Mouse (Mus musculus) midbrain, embryonic 11.5 days (tissue): ENCODE measurements around the gene Adgrl3. TPM values are rescaled to one million over a fixed set of nuclear protein-coding genes. Genes with fewer than 3 reads are reported as not detected.

Experiments used
- ATAC-seq: fragments of 200-750 bp; cut with Nextera tagmentation; 2 replicates; pipeline ENCODE4 v1.8.0; 2017; ENCODE audit warnings: moderate TSS enrichment, moderate library complexity; ENCODE audit not compliant: low FRiP score
- DNase-seq: peaks from one replicate; pipeline ENCODE4 v3.0.0; 2015; ENCODE audit warnings: low spot score; ENCODE audit errors: missing footprints
- H3K27ac ChIP-seq: fragments of 300-500 bp; sonication (generic); 2 replicates; pipeline ENCODE4 v1.5.1; 2014; ENCODE audit warnings: low read depth, low read length
- H3K27me3 ChIP-seq: fragments of 300-500 bp; sonication (generic); 2 replicates; pipeline ENCODE4 v1.6.1; 2014; ENCODE audit warnings: mild to moderate bottlenecking, low read length, moderate library complexity, mixed read lengths; ENCODE audit not compliant: control insufficient read depth, insufficient read depth
- H3K36me3 ChIP-seq: fragments of 300-500 bp; sonication (generic); 2 replicates; pipeline ENCODE4 v1.6.1; 2014; ENCODE audit warnings: mild to moderate bottlenecking, low read length, moderate library complexity, mixed read lengths; ENCODE audit not compliant: control insufficient read depth, insufficient read depth
- H3K4me1 ChIP-seq: fragments of 300-500 bp; sonication (generic); 2 replicates; pipeline ENCODE4 v1.6.1; 2014; ENCODE audit warnings: low read length; ENCODE audit not compliant: control insufficient read depth, insufficient read depth
- H3K4me2 ChIP-seq: fragments of 300-500 bp; sonication (generic); 2 replicates; pipeline ENCODE4 v1.6.1; 2014; ENCODE audit warnings: mild to moderate bottlenecking, moderate library complexity
- H3K4me3 ChIP-seq: fragments of 300-500 bp; sonication (generic); 2 replicates; pipeline ENCODE4 v1.5.1; 2014; ENCODE audit warnings: low read depth, low read length
- H3K9ac ChIP-seq: fragments of 300-500 bp; sonication (generic); 2 replicates; pipeline ENCODE4 v1.6.1; 2014; ENCODE audit warnings: low read length
- H3K9me3 ChIP-seq: fragments of 300-500 bp; sonication (generic); 2 replicates; pipeline ENCODE4 v1.6.1; 2016; ENCODE audit warnings: low read length; ENCODE audit not compliant: control insufficient read depth
- WGBS: fragments of 180-500 bp; shearing (Covaris S2); extraction: QIAGEN DNeasy Blood & Tissue Kit; methylation state at CpG from one replicate; pipeline ENCODE4 v1.1.7; 2014; 5-methylcytosine and 5-hydroxymethylcytosine counted together
- polyA plus RNA-seq: library from polyadenylated mRNA; unstranded; fragments of >200 nt; fragmentation: Nextera tagmentation; extraction: Ambion mirVana; gene quantifications from 2 replicates; pipeline ENCODE4 v1.2.1, GENCODE M21; 2014

Adgrl3 gene
- polyA plus RNA-seq, 1 experiment from 2014 or later: 18.9 TPM

DNA sequence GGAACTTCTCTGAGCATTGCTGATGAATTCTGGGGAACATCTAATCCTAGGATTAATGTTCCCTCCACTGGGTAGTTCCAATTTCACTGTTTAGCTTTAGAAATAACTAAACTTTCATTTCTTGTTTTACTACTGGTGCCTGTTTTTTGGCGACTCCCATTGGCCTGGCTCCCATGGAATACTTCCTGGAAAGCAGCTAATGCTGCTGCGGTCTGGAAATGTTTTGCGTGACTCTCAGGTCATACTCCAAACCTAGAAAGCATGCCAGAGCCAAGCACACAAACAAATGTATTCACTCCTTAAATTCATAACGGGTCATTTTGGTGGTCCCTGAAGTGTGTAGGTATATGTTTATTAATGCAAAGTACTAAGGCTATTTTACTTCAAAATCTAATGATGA, 666.9 kb downstream of the Adgrl3 start:
- H3K4me1 ChIP-seq: no peaks in the 10 kb centered on the region
- H3K4me2 ChIP-seq: no peak overlapping the region
- H3K27ac ChIP-seq: no peak overlapping the region
- no peak overlapping the region for H3K4me3 ChIP-seq
- no peaks in the 10 kb centered on the region for H3K9me3 ChIP-seq
- WGBS: 94% methylated on average over 4 of the region's 4 CpGs
- no peak overlapping the region for H3K9ac ChIP-seq
- no peaks in the 10 kb centered on the region for H3K36me3 ChIP-seq
- no peak for DNase-seq
- no peaks in the 10 kb centered on the region for H3K27me3 ChIP-seq
- ATAC-seq: no peak

DNA sequence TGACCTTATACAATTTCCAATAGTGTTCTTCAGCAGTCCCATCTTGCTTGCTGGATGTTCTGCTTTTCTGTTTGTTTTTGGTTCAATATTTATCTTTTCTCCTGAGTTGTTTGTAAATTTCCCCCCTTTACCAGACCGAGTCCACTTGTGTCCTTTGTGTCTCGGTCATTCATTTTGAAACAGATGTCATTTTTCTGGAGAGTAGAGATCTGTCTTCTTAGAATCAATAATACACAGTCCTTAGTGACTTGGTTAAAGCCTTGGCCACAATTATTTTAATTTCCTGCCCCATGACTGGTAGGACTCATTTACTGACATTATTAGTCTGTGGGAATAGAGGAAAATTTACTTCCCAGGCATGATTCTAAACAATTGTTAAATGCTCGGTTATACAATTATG, 709.7 kb downstream of the Adgrl3 start:
- no peaks in the 10 kb centered on the region for H3K36me3 ChIP-seq
- H3K9me3 ChIP-seq: no peaks in the 10 kb centered on the region
- H3K4me3 ChIP-seq: no peak overlapping the region
- H3K27ac ChIP-seq: no peak overlapping the region
- H3K27me3 ChIP-seq: no peaks in the 10 kb centered on the region
- no peak overlapping the region for H3K9ac ChIP-seq
- peaks cover 3% of the 10 kb centered on the region; the same call in 1 of the 2 replicates for H3K4me1 ChIP-seq
- DNase-seq (no peak), ATAC-seq (peak; percentile 58; the same call in 1 of the 2 replicates)
- WGBS: 69% methylated on average over 3 of the region's 3 CpGs
- H3K4me2 ChIP-seq: no peak overlapping the region

DNA sequence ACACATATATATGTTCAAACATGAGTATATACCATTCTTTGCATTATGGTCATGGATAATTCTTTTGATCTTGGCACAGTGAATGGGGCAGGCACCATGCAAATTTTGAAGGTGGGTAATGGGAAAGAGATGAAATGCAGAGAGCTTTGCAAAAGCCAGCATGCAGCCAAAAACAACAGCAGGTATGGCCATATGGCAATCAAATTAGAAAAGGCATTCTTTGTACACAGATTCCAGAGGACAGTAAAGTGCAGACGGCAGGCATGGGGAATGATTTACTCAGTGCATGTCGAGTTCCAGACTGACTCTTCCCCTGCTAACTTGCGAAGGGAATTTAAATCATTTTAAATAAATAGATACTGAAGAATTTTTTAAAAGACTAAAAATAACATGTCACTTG, 716.1 kb downstream of the Adgrl3 start:
- Histone ChIP-seq H3K27ac (no peak overlapping the region), H3K4me3 (no peak overlapping the region), H3K4me2 (no peak overlapping the region), H3K36me3 (no peaks in the 10 kb centered on the region), H3K4me1 (no peaks in the 10 kb centered on the region), H3K27me3 (no peaks in the 10 kb centered on the region), H3K9me3 (no peaks in the 10 kb centered on the region), H3K9ac (no peak overlapping the region)
- no peak for DNase-seq
- whole genome bisulfite sequencing: 75% methylated on average over 3 of the region's 3 CpGs
- no peak for ATAC-seq

- H3K9ac ChIP-seq: no peak overlapping the region
- ATAC-seq: no peak
- WGBS: 74% methylated on average over 3 of the region's 3 CpGs
- no peaks in the 10 kb centered on the region for H3K9me3 ChIP-seq
- no peak overlapping the region for H3K4me3 ChIP-seq
- no peaks in the 10 kb centered on the region for H3K4me1 ChIP-seq
- no peak overlapping the region for H3K4me2 ChIP-seq
- H3K27ac ChIP-seq: no peak overlapping the region
- peak; percentile 74 for DNase-seq
- no peaks in the 10 kb centered on the region for H3K27me3 ChIP-seq
- H3K36me3 ChIP-seq: no peaks in the 10 kb centered on the region
Measured at GRCm38 (mm10) chr5:81738286-81739032, 718.5 kb downstream of the Adgrl3 start.

DNA sequence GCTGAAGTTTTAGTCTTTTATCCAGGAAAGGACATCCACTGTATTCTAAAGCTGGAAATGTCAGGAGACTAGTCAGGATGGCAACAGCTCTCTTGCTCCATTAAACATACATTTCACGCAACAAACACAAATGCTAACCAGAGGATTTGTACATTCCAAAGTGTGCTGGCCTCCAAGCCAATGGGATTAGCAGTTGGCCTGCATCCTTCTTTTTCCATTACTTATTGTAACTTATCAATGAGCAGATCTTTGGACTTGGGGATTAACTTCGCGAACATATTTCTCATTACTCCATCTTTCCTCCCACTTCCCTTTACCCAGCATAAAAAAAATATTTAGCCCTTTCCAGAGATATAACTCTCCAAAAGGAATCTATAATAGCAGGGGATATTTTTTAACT, 732.5 kb downstream of the Adgrl3 start:
- Histone ChIP-seq H3K4me3 (no peak overlapping the region), H3K9ac (no peak overlapping the region), H3K4me2 (no peak overlapping the region), H3K36me3 (no peaks in the 10 kb centered on the region), H3K27me3 (no peaks in the 10 kb centered on the region), H3K4me1 (no peaks in the 10 kb centered on the region), H3K27ac (no peak overlapping the region), H3K9me3 (no peaks in the 10 kb centered on the region)
- DNase-seq (no peak), ATAC-seq (no peak)
- WGBS: 79% methylated on average over 3 of the region's 3 CpGs

DNA sequence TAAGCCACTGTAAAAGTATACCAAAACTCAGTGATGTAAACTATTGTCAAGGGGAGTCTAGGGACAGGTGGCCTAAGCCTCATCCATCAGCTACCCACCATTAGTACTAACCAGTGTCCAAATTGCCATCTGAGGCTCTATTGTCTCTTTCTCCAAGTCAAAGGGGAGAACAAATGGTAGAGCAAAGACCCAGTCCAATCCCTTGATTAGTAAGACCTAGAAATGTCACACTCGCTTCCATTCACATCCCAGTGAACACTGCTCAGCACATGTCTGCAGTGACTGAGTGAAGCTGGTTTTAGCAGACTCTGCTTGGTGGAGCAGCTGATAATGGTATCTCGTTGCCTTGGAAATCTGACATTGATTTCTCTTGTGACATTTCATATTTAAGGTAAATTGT, 735.8 kb downstream of the Adgrl3 start:
- H3K9ac ChIP-seq: no peak overlapping the region
- no peaks in the 10 kb centered on the region for H3K9me3 ChIP-seq
- no peaks in the 10 kb centered on the region for H3K4me1 ChIP-seq
- DNase-seq: no peak
- no peak overlapping the region for H3K27ac ChIP-seq
- H3K4me3 ChIP-seq: no peak overlapping the region
- H3K4me2 ChIP-seq: no peak overlapping the region
- ATAC-seq: no peak
- H3K36me3 ChIP-seq: no peaks in the 10 kb centered on the region
- no peaks in the 10 kb centered on the region for H3K27me3 ChIP-seq
- 90% methylated on average over 2 of the region's 2 CpGs for WGBS

DNA sequence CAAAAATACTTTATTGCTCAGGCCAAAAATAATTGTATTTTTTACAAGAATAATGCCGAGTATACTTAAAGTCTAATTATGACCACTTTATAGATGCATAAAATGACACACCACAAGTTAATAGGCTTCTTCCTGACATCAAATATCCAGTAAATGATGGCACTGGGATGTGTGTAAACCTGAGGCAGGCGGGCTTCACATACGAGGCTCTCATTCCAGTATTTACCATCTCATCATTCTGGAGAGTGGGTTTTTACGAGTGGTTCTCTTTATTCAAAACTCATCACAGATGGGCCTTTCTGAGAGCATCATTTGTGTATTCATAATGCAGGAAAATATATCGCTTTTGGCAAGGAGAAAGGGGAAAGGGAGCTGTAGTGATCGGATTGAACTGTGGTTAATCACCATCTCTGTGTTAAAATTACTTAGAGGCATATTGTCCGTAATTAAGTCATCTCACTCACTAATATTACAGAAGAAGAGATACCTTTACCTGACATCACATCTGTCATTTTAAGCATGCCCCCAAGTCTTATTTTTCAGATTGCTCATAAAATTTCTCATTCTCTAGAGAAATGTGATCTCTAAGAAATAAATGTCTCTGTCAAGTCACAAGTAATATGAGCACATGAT, 737.3 kb downstream of the Adgrl3 start:
- Histone ChIP-seq H3K36me3 (no peaks in the 10 kb centered on the region), H3K4me2 (no peak overlapping the region), H3K9me3 (no peaks in the 10 kb centered on the region), H3K27ac (no peak overlapping the region), H3K9ac (no peak overlapping the region), H3K4me1 (no peaks in the 10 kb centered on the region), H3K27me3 (no peaks in the 10 kb centered on the region), H3K4me3 (no peak overlapping the region)
- peak; percentile 72 for DNase-seq
- no peak for ATAC-seq
- 90% methylated on average over 7 of the region's 7 CpGs for WGBS

GRCm38 (mm10) chr5:81776234-81776633, 756.3 kb downstream of the Adgrl3 start:
- no peak overlapping the region for H3K27ac ChIP-seq
- no peaks in the 10 kb centered on the region for H3K9me3 ChIP-seq
- no peak overlapping the region for H3K4me3 ChIP-seq
- 89% methylated on average over 5 of the region's 5 CpGs for WGBS
- no peaks in the 10 kb centered on the region for H3K27me3 ChIP-seq
- H3K36me3 ChIP-seq: no peaks in the 10 kb centered on the region
- no peaks in the 10 kb centered on the region for H3K4me1 ChIP-seq
- ATAC-seq (no peak), DNase-seq (no peak)
- H3K9ac ChIP-seq: no peak overlapping the region
- no peak overlapping the region for H3K4me2 ChIP-seq

DNA sequence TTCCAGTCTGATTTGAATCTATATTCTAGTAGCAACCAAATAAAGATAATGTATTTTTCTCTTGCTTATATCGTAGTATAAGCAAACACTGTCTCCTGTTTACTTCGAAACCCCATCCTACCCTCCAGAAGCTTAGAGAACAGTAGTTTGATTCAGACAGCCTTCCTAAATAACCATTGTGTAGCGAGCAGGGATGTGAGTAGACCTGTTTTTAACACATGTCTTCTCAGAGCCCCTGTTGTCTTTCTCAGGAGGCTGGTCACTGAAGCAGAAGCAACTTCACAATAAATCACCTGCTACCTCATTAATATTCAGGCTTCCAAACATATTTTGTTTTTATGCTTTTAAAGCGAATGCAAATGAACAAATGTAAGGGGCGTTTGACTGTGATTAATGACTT, 756.8 kb downstream of the Adgrl3 start:
- H3K9me3 ChIP-seq: no peaks in the 10 kb centered on the region
- H3K27ac ChIP-seq: no peak overlapping the region
- H3K4me2 ChIP-seq: no peak overlapping the region
- H3K4me1 ChIP-seq: no peaks in the 10 kb centered on the region
- H3K9ac ChIP-seq: no peak overlapping the region
- no peak overlapping the region for H3K4me3 ChIP-seq
- no peak for ATAC-seq
- no peaks in the 10 kb centered on the region for H3K27me3 ChIP-seq
- H3K36me3 ChIP-seq: no peaks in the 10 kb centered on the region
- 80% methylated on average over 5 of the region's 5 CpGs for WGBS
- no peak for DNase-seq
